Mouse (Mus musculus) forebrain, embryonic 15.5 days (tissue): ENCODE data around the gene Tunar. TPM values are rescaled to one million over a fixed set of nuclear protein-coding genes. Genes with fewer than 3 reads are reported as not detected.

Experiments
- ATAC-seq: fragments of 200-750 bp; cut with Nextera tagmentation; replicated peaks from 2 replicates; pipeline ENCODE4 v1.8.0; 2017; ENCODE audit warnings: mild to moderate bottlenecking, moderate TSS enrichment, moderate library complexity
- H3K27ac ChIP-seq: fragments of 300-500 bp; sonication (generic); replicated peaks from 2 replicates; pipeline ENCODE4 v1.5.1; 2015; ENCODE audit warnings: mild to moderate bottlenecking, inconsistent platforms
- H3K27me3 ChIP-seq: fragments of 300-500 bp; sonication (generic); 2 replicates; pipeline ENCODE4 v1.6.1; 2015; ENCODE audit warnings: inconsistent platforms
- H3K36me3 ChIP-seq: fragments of 300-500 bp; sonication (generic); 2 replicates; pipeline ENCODE4 v1.6.1; 2015; ENCODE audit warnings: mild to moderate bottlenecking, inconsistent platforms
- H3K4me1 ChIP-seq: fragments of 300-500 bp; sonication (generic); 2 replicates; pipeline ENCODE4 v1.6.1; 2015; ENCODE audit warnings: inconsistent platforms
- H3K4me2 ChIP-seq: fragments of 300-500 bp; sonication (generic); replicated peaks from 2 replicates; pipeline ENCODE4 v1.6.1; 2015; ENCODE audit warnings: mild to moderate bottlenecking, inconsistent platforms
- H3K4me3 ChIP-seq: fragments of 300-500 bp; sonication (generic); 2 replicates; pipeline ENCODE4 v1.5.1; 2015; ENCODE audit warnings: mild to moderate bottlenecking, inconsistent platforms
- H3K9ac ChIP-seq: fragments of 300-500 bp; sonication (generic); replicated peaks from 2 replicates; pipeline ENCODE4 v1.6.1; 2015; ENCODE audit warnings: mild to moderate bottlenecking, inconsistent platforms
- H3K9me3 ChIP-seq: fragments of 300-500 bp; sonication (generic); 2 replicates; pipeline ENCODE4 v1.6.1; 2016; ENCODE audit warnings: inconsistent platforms
- WGBS: fragments of 180-500 bp; shearing (Covaris S2); methylation state at CpG from one replicate; pipeline ENCODE4 v1.1.7; 2015; ENCODE audit warnings: mixed read lengths; 5-methylcytosine and 5-hydroxymethylcytosine counted together
- polyA plus RNA-seq: library from polyadenylated mRNA; unstranded; fragments of >200 nt; fragmentation: Nextera tagmentation; extraction: Ambion mirVana; gene quantifications from 2 replicates; pipeline ENCODE4 v1.2.1, GENCODE M21; 2015

The Tunar gene
- polyA plus RNA-seq, 1 experiment from 2014 or later: 5.4 TPM

GRCm38 (mm10) chr12:105344460-105344859 is 10.8 kb downstream of the Tunar start:
- no peak overlapping the region for H3K9ac ChIP-seq
- 93% methylated on average over 7 of the region's 7 CpGs for WGBS
- no peak overlapping the region for H3K4me2 ChIP-seq
- no peak overlapping the region for H3K4me3 ChIP-seq
- no peaks in the 10 kb centered on the region for H3K36me3 ChIP-seq
- no peaks in the 10 kb centered on the region for H3K4me1 ChIP-seq
- H3K9me3 ChIP-seq: no peaks in the 10 kb centered on the region
- H3K27ac ChIP-seq: no peak overlapping the region
- no peaks in the 10 kb centered on the region for H3K27me3 ChIP-seq
- ATAC-seq: no peak

- no peak overlapping the region for H3K9ac ChIP-seq
- no peaks in the 10 kb centered on the region for H3K27me3 ChIP-seq
- 63% methylated on average over 4 of the region's 4 CpGs for WGBS
- no peaks in the 10 kb centered on the region for H3K4me1 ChIP-seq
- H3K4me3 ChIP-seq: no peak overlapping the region
- H3K9me3 ChIP-seq: no peaks in the 10 kb centered on the region
- no peak for ATAC-seq
- H3K27ac ChIP-seq: no peak overlapping the region
- no peaks in the 10 kb centered on the region for H3K36me3 ChIP-seq
- H3K4me2 ChIP-seq: no peak overlapping the region
Measured at GRCm38 (mm10) chr12:105346861-105347260, 13.2 kb downstream of the Tunar start.

- H3K9ac ChIP-seq: no peak overlapping the region
- 86% methylated on average over 13 of the region's 13 CpGs for WGBS
Measured at GRCm38 (mm10) chr12:105347261-105347660, 13.6 kb downstream of the Tunar start.

GRCm38 (mm10) chr12:105354266-105354665 is 20.6 kb downstream of the Tunar start:
- no peak overlapping the region for H3K27ac ChIP-seq
- peak; percentile 77 for ATAC-seq
- 56% methylated on average over 9 of the region's 9 CpGs for WGBS
- no peaks in the 10 kb centered on the region for H3K36me3 ChIP-seq
- H3K9ac ChIP-seq: no peak overlapping the region
- H3K9me3 ChIP-seq: no peaks in the 10 kb centered on the region
- H3K4me3 ChIP-seq: no peak overlapping the region
- H3K4me1 ChIP-seq: peaks cover 9% of the 10 kb centered on the region
- H3K27me3 ChIP-seq: no peaks in the 10 kb centered on the region
- no peak overlapping the region for H3K4me2 ChIP-seq

More at GRCm38 (mm10) chr12:105347261-105347660, 13.6 kb downstream of the Tunar start:
- Histone ChIP-seq H3K9me3 (no peaks in the 10 kb centered on the region), H3K27ac (no peak overlapping the region), H3K4me3 (no peak overlapping the region), H3K27me3 (no peaks in the 10 kb centered on the region), H3K4me2 (no peak overlapping the region), H3K4me1 (no peaks in the 10 kb centered on the region), H3K36me3 (no peaks in the 10 kb centered on the region)
- ATAC-seq: no peak

GRCm38 (mm10) chr12:105354772-105355171 is 21.1 kb downstream of the Tunar start:
- Histone ChIP-seq H3K27me3 (no peaks in the 10 kb centered on the region), H3K9me3 (no peaks in the 10 kb centered on the region), H3K4me1 (peaks cover 9% of the 10 kb centered on the region), H3K36me3 (no peaks in the 10 kb centered on the region), H3K9ac (no peak overlapping the region), H3K27ac (no peak overlapping the region), H3K4me3 (no peak overlapping the region), H3K4me2 (no peak overlapping the region)
- 0 out of 2 replicates have a peak, but pooled peaks have one; percentile 2 for ATAC-seq
- WGBS: 83% methylated on average over 8 of the region's 8 CpGs

GRCm38 (mm10) chr12:105356781-105357180 is 23.1 kb downstream of the Tunar start:
- WGBS: 90% methylated on average over 13 of the region's 13 CpGs
- H3K4me1 ChIP-seq: peaks cover 9% of the 10 kb centered on the region

GRCm38 (mm10) chr12:105363648-105364047 is 30.0 kb downstream of the Tunar start:
- Histone ChIP-seq H3K27ac (peak overlapping the region; percentile 48; the same call in 1 of the 2 replicates), H3K27me3 (no peaks in the 10 kb centered on the region), H3K36me3 (no peaks in the 10 kb centered on the region), H3K4me2 (no peak overlapping the region), H3K9me3 (no peaks in the 10 kb centered on the region), H3K4me3 (no peak overlapping the region), H3K4me1 (no peaks in the 10 kb centered on the region), H3K9ac (no peak overlapping the region)
- ATAC-seq: no peak
- 71% methylated on average over 2 of the region's 2 CpGs for WGBS

More at GRCm38 (mm10) chr12:105356781-105357180, 23.1 kb downstream of the Tunar start:
- Histone ChIP-seq H3K4me3 (no peak overlapping the region), H3K4me2 (no peak overlapping the region), H3K27ac (no peak overlapping the region), H3K36me3 (no peaks in the 10 kb centered on the region), H3K27me3 (no peaks in the 10 kb centered on the region), H3K9ac (no peak overlapping the region), H3K9me3 (no peaks in the 10 kb centered on the region)
- no peak for ATAC-seq

- H3K9me3 ChIP-seq: no peaks in the 10 kb centered on the region
- 66% methylated on average over 8 of the region's 8 CpGs for WGBS
- H3K4me2 ChIP-seq: no peak overlapping the region
- H3K9ac ChIP-seq: no peak overlapping the region
- H3K27me3 ChIP-seq: no peaks in the 10 kb centered on the region
- H3K4me3 ChIP-seq: no peak overlapping the region
- H3K36me3 ChIP-seq: no peaks in the 10 kb centered on the region
- no peak overlapping the region for H3K27ac ChIP-seq
- no peak for ATAC-seq
- no peaks in the 10 kb centered on the region for H3K4me1 ChIP-seq
Measured at GRCm38 (mm10) chr12:105374564-105374963, 40.9 kb downstream of the Tunar start.

- Histone ChIP-seq H3K27me3 (no peaks in the 10 kb centered on the region), H3K36me3 (no peaks in the 10 kb centered on the region), H3K4me2 (no peak overlapping the region), H3K4me3 (no peak overlapping the region), H3K9ac (no peak overlapping the region), H3K9me3 (no peaks in the 10 kb centered on the region), H3K27ac (no peak overlapping the region), H3K4me1 (no peaks in the 10 kb centered on the region)
- WGBS: 73% methylated on average over 12 of the region's 12 CpGs
- no peak for ATAC-seq
Measured at GRCm38 (mm10) chr12:105376976-105377375, 43.3 kb downstream of the Tunar start.

GRCm38 (mm10) chr12:105382733-105383132 is 49.1 kb downstream of the Tunar start:
- H3K27ac ChIP-seq: no peak overlapping the region
- H3K9ac ChIP-seq: no peak overlapping the region
- no peaks in the 10 kb centered on the region for H3K9me3 ChIP-seq
- no peak overlapping the region for H3K4me3 ChIP-seq
- H3K36me3 ChIP-seq: no peaks in the 10 kb centered on the region
- no peak overlapping the region for H3K4me2 ChIP-seq
- no peak for ATAC-seq
- no peaks in the 10 kb centered on the region for H3K27me3 ChIP-seq
- WGBS: 68% methylated on average over 7 of the region's 7 CpGs
- no peaks in the 10 kb centered on the region for H3K4me1 ChIP-seq

GRCm38 (mm10) chr12:105394671-105395070 is 61.0 kb downstream of the Tunar start:
- no peak overlapping the region for H3K4me3 ChIP-seq
- no peaks in the 10 kb centered on the region for H3K9me3 ChIP-seq
- ATAC-seq: no peak
- no peaks in the 10 kb centered on the region for H3K36me3 ChIP-seq
- no peaks in the 10 kb centered on the region for H3K27me3 ChIP-seq
- H3K4me2 ChIP-seq: no peak overlapping the region
- 75% methylated on average over 7 of the region's 7 CpGs for WGBS
- no peak overlapping the region for H3K9ac ChIP-seq
- H3K4me1 ChIP-seq: no peaks in the 10 kb centered on the region
- H3K27ac ChIP-seq: no peak overlapping the region

- H3K9me3 ChIP-seq: no peaks in the 10 kb centered on the region
- H3K4me2 ChIP-seq: no peak overlapping the region
- no peak overlapping the region for H3K4me3 ChIP-seq
- ATAC-seq: no peak
- no peak overlapping the region for H3K27ac ChIP-seq
- no peaks in the 10 kb centered on the region for H3K27me3 ChIP-seq
- no peaks in the 10 kb centered on the region for H3K4me1 ChIP-seq
- WGBS: 17% methylated on average over 5 of the region's 5 CpGs
- H3K36me3 ChIP-seq: no peaks in the 10 kb centered on the region
- no peak overlapping the region for H3K9ac ChIP-seq
Measured at GRCm38 (mm10) chr12:105398172-105398571, 64.5 kb downstream of the Tunar start.

GRCm38 (mm10) chr12:105403742-105404141 is 70.1 kb downstream of the Tunar start:
- Histone ChIP-seq H3K4me3 (no peak overlapping the region), H3K4me1 (no peaks in the 10 kb centered on the region), H3K9me3 (no peaks in the 10 kb centered on the region), H3K36me3 (no peaks in the 10 kb centered on the region), H3K27ac (no peak overlapping the region; the same call in 1 of the 2 replicates), H3K9ac (no peak overlapping the region), H3K27me3 (no peaks in the 10 kb centered on the region), H3K4me2 (no peak overlapping the region)
- ATAC-seq: no peak
- WGBS: 57% methylated on average over 5 of the region's 5 CpGs
